Mouse (Mus musculus): ENCODE results near the gene Ugt2a1.

- TF ChIP-seq POLR2A (IDR thresholded peaks at IDR 0.05; ENCODE audit: low read depth, low read length) (no peak), CTCF (IDR thresholded peaks at IDR 0.05; ENCODE audit: extremely low read depth, insufficient read depth, insufficient read length, insufficient replicate concordance) (no peak)
Measured at GRCm38 (mm10) chr5:87532288-87532687, 41.6 kb upstream of the Ugt2a1 start.
